Mouse (Mus musculus): Measurements from ENCODE around the gene Kndc1. TPM values are rescaled to one million over a fixed set of nuclear protein-coding genes. Genes with fewer than 3 reads are reported as not detected.

Kndc1 gene
- polyA plus RNA-seq, 2 experiments, result 0.01 TPM; not detected in 1

DNA sequence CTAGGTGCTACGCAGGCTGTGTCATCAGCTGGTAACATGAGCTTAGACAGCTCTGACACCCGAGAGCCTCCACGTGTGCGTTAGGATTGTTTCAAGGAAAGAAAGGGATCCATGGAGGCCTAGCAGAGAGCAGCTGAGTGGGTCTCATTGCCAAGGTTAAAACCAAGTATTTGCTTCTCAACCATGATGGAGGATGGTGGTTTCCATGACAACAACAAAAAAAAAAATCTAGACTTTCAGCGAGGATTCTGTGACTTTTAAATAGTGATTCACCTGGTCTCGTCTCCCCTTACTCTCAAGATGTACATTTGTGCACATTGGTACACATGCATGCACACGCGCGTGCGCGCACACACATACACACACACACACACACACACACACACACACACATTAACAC, 39.2 kb upstream of the Kndc1 start:
- H3K4me2 ChIP-seq (ENCODE audit: low read depth), result no peak overlapping the region
- ATAC-seq (ENCODE audit: insufficient read depth), result no peak

DNA sequence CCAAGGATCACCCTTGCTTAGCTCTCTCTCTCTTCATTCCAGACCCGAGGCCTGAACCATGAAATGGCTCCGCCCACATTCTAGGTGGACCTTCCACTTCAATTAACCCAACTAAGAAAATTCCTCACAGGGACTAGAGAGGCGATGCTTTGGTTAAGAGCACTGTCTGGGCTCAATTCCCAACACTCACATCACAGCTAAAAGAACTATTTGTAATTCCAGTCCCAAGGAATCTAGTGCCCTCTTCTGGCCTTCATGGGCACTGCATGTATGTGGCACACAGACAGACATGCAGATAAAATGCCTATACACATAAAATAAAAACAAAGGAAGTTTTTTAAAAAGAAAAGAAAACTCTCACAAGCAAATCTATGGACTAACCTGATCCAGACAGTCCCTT, 33.1 kb upstream of the Kndc1 start:
- DNase-seq (ENCODE audit: low read depth in 3 of 3, low spot score in 3 of 3), result peak; percentile 7 to 12 (median 11)
- WGBS (ENCODE audit: insufficient replicate concordance), result 24% methylated on average over 3 of the region's 3 CpGs

More for the DNA sequence above, 39.2 kb upstream of the Kndc1 start:
- H3K27ac ChIP-seq, result no peak overlapping the region
- TF ChIP-seq EP300 (IDR thresholded peaks at IDR 0.05; ENCODE audit: low read depth), result no peak
- no peak for TF ChIP-seq CTCF (IDR thresholded peaks at IDR 0.05; ENCODE audit: low read depth)
- no peak for DNase-seq (ENCODE audit: low read depth in 3 of 3, low spot score in 3 of 3)
- no peak overlapping the region for H3K9ac ChIP-seq (replicated peaks)
- H3K27me3 ChIP-seq (ENCODE audit: control insufficient read depth, insufficient read depth, low read length), result no peaks in the 10 kb centered on the region
- H3K36me3 ChIP-seq (replicated peaks; ENCODE audit: control insufficient read depth, insufficient read depth, low read depth), result no peaks in the 10 kb centered on the region
- H3K9me3 ChIP-seq (ENCODE audit: control insufficient read depth, low read length), result no peaks in the 10 kb centered on the region
- no peak overlapping the region for H3K4me3 ChIP-seq (ENCODE audit: insufficient read depth in 1 of 2, low read depth in 2 of 2, low read length in 2 of 2)
- no peaks in the 10 kb centered on the region for H3K4me1 ChIP-seq (replicated peaks; ENCODE audit: control insufficient read depth in 2 of 2, insufficient read depth in 2 of 2, low read length in 1 of 2)
- 72% methylated on average over 11 of the region's 11 CpGs for WGBS (ENCODE audit: insufficient replicate concordance)

DNA sequence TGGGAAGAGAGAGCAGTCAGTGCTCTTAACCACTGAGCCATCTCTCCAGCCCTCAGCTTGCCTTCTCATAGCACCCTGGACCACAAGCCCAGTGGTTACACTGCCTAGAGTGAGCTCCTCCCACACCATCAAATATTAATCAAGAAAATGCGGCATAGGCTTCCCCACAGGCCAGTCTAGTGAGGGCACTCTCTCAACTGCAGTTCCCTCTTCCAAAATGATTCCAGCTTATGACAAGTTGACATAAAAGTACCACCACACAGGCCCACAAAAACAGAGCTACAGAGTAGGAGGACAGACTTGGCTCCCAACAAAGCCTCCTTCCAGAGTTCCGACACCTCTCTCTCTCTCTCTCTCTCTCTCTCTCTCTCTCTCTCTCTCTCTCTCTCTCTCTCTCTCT, 31.4 kb upstream of the Kndc1 start:
- Histone ChIP-seq H3K9ac (replicated peaks) (no peak overlapping the region), H3K4me2 (ENCODE audit: low read depth) (no peak overlapping the region), H3K27ac (no peak overlapping the region), H3K4me1 (replicated peaks; ENCODE audit: control insufficient read depth in 2 of 2, insufficient read depth in 2 of 2, low read length in 1 of 2) (no peaks in the 10 kb centered on the region), H3K9me3 (ENCODE audit: control insufficient read depth, low read length) (no peaks in the 10 kb centered on the region), H3K36me3 (replicated peaks; ENCODE audit: control insufficient read depth, insufficient read depth, low read depth) (no peaks in the 10 kb centered on the region), H3K4me3 (ENCODE audit: insufficient read depth in 1 of 2, low read depth in 2 of 2, low read length in 2 of 2) (no peak overlapping the region), H3K27me3 (ENCODE audit: control insufficient read depth, insufficient read depth, low read length) (no peaks in the 10 kb centered on the region)
- 55% methylated on average over 2 of the region's 2 CpGs for WGBS (ENCODE audit: insufficient replicate concordance)
- DNase-seq (ENCODE audit: low read depth in 3 of 3, low spot score in 3 of 3) (no peak), ATAC-seq (ENCODE audit: insufficient read depth) (no peak)
- TF ChIP-seq EP300 (IDR thresholded peaks at IDR 0.05; ENCODE audit: low read depth) (no peak), CTCF (IDR thresholded peaks at IDR 0.05; ENCODE audit: low read depth) (no peak)

More for the DNA sequence above, 33.1 kb upstream of the Kndc1 start:
- no peak for ATAC-seq (ENCODE audit: insufficient read depth)
- no peak overlapping the region for H3K4me3 ChIP-seq (ENCODE audit: insufficient read depth in 1 of 2, low read depth in 2 of 2, low read length in 2 of 2)
- no peak overlapping the region for H3K27ac ChIP-seq
- no peak overlapping the region for H3K9ac ChIP-seq (replicated peaks)
- H3K4me1 ChIP-seq (replicated peaks; ENCODE audit: control insufficient read depth in 2 of 2, insufficient read depth in 2 of 2, low read length in 1 of 2), result no peaks in the 10 kb centered on the region
- no peak overlapping the region for H3K4me2 ChIP-seq (ENCODE audit: low read depth)
- TF ChIP-seq EP300 (IDR thresholded peaks at IDR 0.05; ENCODE audit: low read depth) (no peak), CTCF (IDR thresholded peaks at IDR 0.05; ENCODE audit: low read depth) (peak; percentile 72)
- no peaks in the 10 kb centered on the region for H3K36me3 ChIP-seq (replicated peaks; ENCODE audit: control insufficient read depth, insufficient read depth, low read depth)
- H3K27me3 ChIP-seq (ENCODE audit: control insufficient read depth, insufficient read depth, low read length), result no peaks in the 10 kb centered on the region
- H3K9me3 ChIP-seq (ENCODE audit: control insufficient read depth, low read length), result no peaks in the 10 kb centered on the region

- Histone ChIP-seq H3K9me3 (ENCODE audit: control insufficient read depth, low read length) (no peaks in the 10 kb centered on the region), H3K27me3 (ENCODE audit: control insufficient read depth, insufficient read depth, low read length) (no peaks in the 10 kb centered on the region), H3K4me2 (ENCODE audit: low read depth) (no peak overlapping the region), H3K27ac (no peak overlapping the region), H3K36me3 (replicated peaks; ENCODE audit: control insufficient read depth, insufficient read depth, low read depth) (no peaks in the 10 kb centered on the region), H3K4me1 (replicated peaks; ENCODE audit: control insufficient read depth in 2 of 2, insufficient read depth in 2 of 2, low read length in 1 of 2) (no peaks in the 10 kb centered on the region), H3K4me3 (ENCODE audit: insufficient read depth in 1 of 2, low read depth in 2 of 2, low read length in 2 of 2) (no peak overlapping the region), H3K9ac (replicated peaks) (no peak overlapping the region)
- no peak for DNase-seq (ENCODE audit: low read depth in 3 of 3, low spot score in 3 of 3)
- 23% methylated on average over 2 of the region's 2 CpGs for WGBS (ENCODE audit: insufficient replicate concordance)
- TF ChIP-seq EP300 (IDR thresholded peaks at IDR 0.05; ENCODE audit: low read depth), result no peak
- no peak for TF ChIP-seq CTCF (IDR thresholded peaks at IDR 0.05; ENCODE audit: low read depth)
- no peak for ATAC-seq (ENCODE audit: insufficient read depth)
Measured at GRCm38 (mm10) chr7:139864253-139864652, 30.2 kb upstream of the Kndc1 start.

GRCm38 (mm10) chr7:139864871-139865270, 29.6 kb upstream of the Kndc1 start:
- no peak overlapping the region for H3K27ac ChIP-seq
- no peak overlapping the region for H3K4me3 ChIP-seq (ENCODE audit: insufficient read depth in 1 of 2, low read depth in 2 of 2, low read length in 2 of 2)
- 25% methylated on average over 1 of the region's 1 CpGs for WGBS (ENCODE audit: insufficient replicate concordance)
- H3K9me3 ChIP-seq (ENCODE audit: control insufficient read depth, low read length), result no peaks in the 10 kb centered on the region
- DNase-seq (ENCODE audit: low read depth in 3 of 3, low spot score in 3 of 3) (no peak), ATAC-seq (ENCODE audit: insufficient read depth) (no peak)
- H3K9ac ChIP-seq (replicated peaks), result no peak overlapping the region
- no peak overlapping the region for H3K4me2 ChIP-seq (ENCODE audit: low read depth)
- no peak for TF ChIP-seq EP300 (IDR thresholded peaks at IDR 0.05; ENCODE audit: low read depth)
- no peak for TF ChIP-seq CTCF (IDR thresholded peaks at IDR 0.05; ENCODE audit: low read depth)
- no peaks in the 10 kb centered on the region for H3K36me3 ChIP-seq (replicated peaks; ENCODE audit: control insufficient read depth, insufficient read depth, low read depth)
- no peaks in the 10 kb centered on the region for H3K4me1 ChIP-seq (replicated peaks; ENCODE audit: control insufficient read depth in 2 of 2, insufficient read depth in 2 of 2, low read length in 1 of 2)
- H3K27me3 ChIP-seq (ENCODE audit: control insufficient read depth, insufficient read depth, low read length), result no peaks in the 10 kb centered on the region

Measured in liver, embryonic 14.5 days (tissue).